Mouse (Mus musculus): ENCODE measurements around the gene Gm20388.

- no peak for TF ChIP-seq CTCF (IDR thresholded peaks at IDR 0.05; ENCODE audit: control insufficient read depth, insufficient read depth, low read length)
- TF ChIP-seq POLR2A (IDR thresholded peaks at IDR 0.05; ENCODE audit: borderline replicate concordance, control insufficient read depth, low read depth, low read length), result no peak
Observed at GRCm38 (mm10) chr8:122670718-122671117, 2760.1 kb downstream of the Gm20388 start.

All from bone marrow, adult 2 months (tissue).